Mouse (Mus musculus) lung, embryonic 16.5 days (tissue): ENCODE results near the gene Metap1d. TPM values are rescaled to one million over a fixed set of nuclear protein-coding genes. Genes with fewer than 3 reads are reported as not detected.

ENCODE experiments used
- ATAC-seq: fragments of 200-750 bp; cut with Nextera tagmentation; 2 replicates; pipeline ENCODE4 v1.8.0; 2017; ENCODE audit warnings: low read depth, mild to moderate bottlenecking, moderate library complexity
- H3K27ac ChIP-seq: fragments of 300-500 bp; sonication (generic); 2 replicates; pipeline ENCODE4 v1.5.1; 2014; ENCODE audit warnings: mild to moderate bottlenecking, control low read depth, low read length
- H3K27me3 ChIP-seq: fragments of 300-500 bp; sonication (generic); 2 replicates; pipeline ENCODE4 v1.6.1; 2014; ENCODE audit warnings: low read depth, low read length, mixed read lengths; ENCODE audit not compliant: control insufficient read depth, insufficient read depth
- H3K36me3 ChIP-seq: fragments of 300-500 bp; sonication (generic); 2 replicates; pipeline ENCODE4 v1.6.1; 2014; ENCODE audit warnings: low read length; ENCODE audit not compliant: control insufficient read depth, insufficient read depth
- H3K4me1 ChIP-seq: fragments of 300-500 bp; sonication (generic); replicated peaks from 2 replicates; pipeline ENCODE4 v1.6.1; 2014; ENCODE audit warnings: low read length, mixed read lengths; ENCODE audit not compliant: control insufficient read depth, insufficient read depth
- H3K4me2 ChIP-seq: fragments of 300-500 bp; sonication (generic); 2 replicates; pipeline ENCODE4 v1.6.1; 2014; ENCODE audit warnings: low read depth, low read length, control low read depth
- H3K4me3 ChIP-seq: fragments of 300-500 bp; sonication (generic); 2 replicates; pipeline ENCODE4 v1.5.1; 2014; ENCODE audit warnings: mild to moderate bottlenecking, low read length, control low read depth
- H3K9ac ChIP-seq: fragments of 300-500 bp; sonication (generic); 2 replicates; pipeline ENCODE4 v1.6.1; 2014; ENCODE audit warnings: low read length, control low read depth
- H3K9me3 ChIP-seq: fragments of 300-500 bp; sonication (generic); 2 replicates; pipeline ENCODE4 v1.6.1; 2016; ENCODE audit warnings: low read length; ENCODE audit not compliant: control insufficient read depth
- WGBS: fragments of 180-500 bp; shearing (Covaris S2); extraction: QIAGEN DNeasy Blood & Tissue Kit; methylation state at CpG from one replicate; pipeline ENCODE4 v1.1.7; 2014; 5-methylcytosine and 5-hydroxymethylcytosine counted together
- polyA plus RNA-seq: library from polyadenylated mRNA; unstranded; fragments of >200 nt; fragmentation: Nextera tagmentation; extraction: Ambion mirVana; gene quantifications from 2 replicates; pipeline ENCODE4 v1.2.1, GENCODE M21; 2015

Gene Metap1d
- polyA plus RNA-seq = 36.2 and 36.9 TPM in 2 replicates

DNA sequence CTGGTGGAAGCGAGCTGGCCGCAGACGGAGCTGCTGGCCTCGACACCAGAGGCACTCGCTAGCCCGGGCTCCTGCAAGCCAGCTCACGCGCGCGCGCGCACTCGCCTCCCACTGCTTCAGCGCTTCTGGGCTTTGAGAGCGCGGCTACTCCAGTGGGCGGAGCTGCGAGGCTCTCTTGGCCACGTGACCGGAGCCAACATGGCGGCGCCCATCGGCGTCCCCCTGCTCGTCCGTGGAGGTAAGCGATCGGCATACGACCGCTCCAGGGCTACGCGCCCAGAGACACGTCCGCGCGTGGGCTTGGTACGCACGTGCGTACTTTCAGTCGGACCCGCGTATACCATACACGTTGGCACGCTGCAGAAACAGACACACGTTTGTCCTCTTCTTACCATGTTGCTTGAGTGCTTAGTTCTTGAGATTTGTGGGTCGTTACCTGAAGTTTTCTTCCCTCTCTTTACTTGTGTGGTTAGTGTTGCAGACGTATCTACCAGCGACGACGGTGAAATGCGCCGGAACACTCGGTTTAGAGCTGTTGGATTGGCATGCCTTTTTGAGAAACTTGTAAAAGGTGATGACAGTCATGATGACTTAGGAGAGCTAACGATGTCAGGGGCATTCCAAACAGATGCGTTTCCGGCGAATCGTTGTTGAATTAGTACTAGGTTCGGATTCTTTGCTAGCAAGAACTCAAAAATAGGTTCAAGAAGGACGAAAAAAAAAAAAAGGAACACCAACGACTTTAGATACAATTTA lies at the start of gene Metap1d:
Metap1d (plus strand) TSS at position 116 of the 756 bp plus-strand sequence.
- under 1% methylated on average over 61 of the region's 61 CpGs for WGBS

DNA sequence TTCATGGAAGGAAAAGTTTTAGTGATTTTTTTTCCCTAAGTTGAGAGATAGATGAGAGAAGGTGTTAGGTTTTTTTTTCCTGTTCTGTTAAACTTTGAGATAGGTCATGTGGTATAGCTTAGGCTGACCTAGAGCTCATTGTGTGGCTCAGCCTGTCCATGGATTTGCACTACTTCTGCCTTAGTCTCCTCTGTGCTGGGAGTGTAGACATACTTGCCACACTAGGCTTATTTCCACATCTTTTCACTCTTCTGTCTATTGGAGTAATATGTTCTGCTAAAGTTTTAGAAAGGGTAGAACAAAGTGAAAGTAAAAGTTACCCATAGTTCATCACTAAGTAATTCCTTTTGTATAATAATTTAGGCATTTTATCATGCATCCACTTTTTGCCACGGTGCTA lies 47.5 kb upstream of the Metap1d start:
- ATAC-seq = no peak

More for the DNA sequence above, at the start of gene Metap1d:
- peak; percentile 98 for ATAC-seq
- Histone ChIP-seq H3K9ac (peak within 1 kb of the TSS; percentile 71), H3K27ac (no peak within 1 kb of the TSS), H3K27me3 (no peaks in the 10 kb centered on the region; the same call in 1 of the 2 replicates), H3K4me3 (peak within 1 kb of the TSS; percentile 63), H3K4me2 (peak within 1 kb of the TSS; percentile 84), H3K36me3 (no peaks in the 10 kb centered on the region), H3K4me1 (peaks cover 2% of the 10 kb centered on the region; the same call in 1 of the 2 replicates), H3K9me3 (no peaks in the 10 kb centered on the region)

DNA sequence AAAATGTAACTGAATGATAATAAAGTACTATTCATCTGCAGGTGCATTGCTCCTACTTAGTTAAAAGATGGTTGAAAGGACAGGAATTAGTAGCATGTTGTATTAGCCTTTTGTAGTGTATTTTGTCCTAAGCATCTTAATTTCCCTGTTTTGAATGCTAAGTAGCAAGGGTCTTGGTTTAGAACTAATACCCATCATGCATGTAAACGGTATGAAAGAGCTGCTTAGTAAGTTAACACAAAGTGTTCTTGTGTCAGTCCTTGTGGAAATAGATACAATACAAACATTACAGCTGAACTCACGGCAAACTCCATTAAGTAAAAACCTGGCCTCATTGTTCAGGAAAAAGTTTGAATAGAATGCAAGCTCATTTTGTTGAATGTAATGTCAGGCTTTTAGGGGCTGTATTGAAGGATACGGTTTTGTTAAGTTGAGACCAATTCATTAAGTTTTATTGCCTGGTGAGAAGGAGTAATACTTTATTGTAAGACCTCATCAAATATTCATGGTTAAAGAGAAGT lies 34.3 kb upstream of the Metap1d start:
- Histone ChIP-seq H3K9ac (no peak overlapping the region), H3K4me1 (no peaks in the 10 kb centered on the region), H3K9me3 (no peaks in the 10 kb centered on the region), H3K27me3 (no peaks in the 10 kb centered on the region), H3K4me3 (no peak overlapping the region), H3K4me2 (no peak overlapping the region), H3K36me3 (peaks cover 8% of the 10 kb centered on the region), H3K27ac (no peak overlapping the region)
- no peak for ATAC-seq
- 76% methylated on average over 3 of the region's 3 CpGs for WGBS

More for the DNA sequence above, 47.5 kb upstream of the Metap1d start:
- 83% methylated on average over 1 of the region's 1 CpGs for WGBS
- Histone ChIP-seq H3K36me3 (peaks cover 9% of the 10 kb centered on the region), H3K27me3 (no peaks in the 10 kb centered on the region), H3K9me3 (no peaks in the 10 kb centered on the region), H3K4me2 (no peak overlapping the region), H3K4me3 (no peak overlapping the region), H3K9ac (no peak overlapping the region), H3K4me1 (no peaks in the 10 kb centered on the region), H3K27ac (no peak overlapping the region)

DNA sequence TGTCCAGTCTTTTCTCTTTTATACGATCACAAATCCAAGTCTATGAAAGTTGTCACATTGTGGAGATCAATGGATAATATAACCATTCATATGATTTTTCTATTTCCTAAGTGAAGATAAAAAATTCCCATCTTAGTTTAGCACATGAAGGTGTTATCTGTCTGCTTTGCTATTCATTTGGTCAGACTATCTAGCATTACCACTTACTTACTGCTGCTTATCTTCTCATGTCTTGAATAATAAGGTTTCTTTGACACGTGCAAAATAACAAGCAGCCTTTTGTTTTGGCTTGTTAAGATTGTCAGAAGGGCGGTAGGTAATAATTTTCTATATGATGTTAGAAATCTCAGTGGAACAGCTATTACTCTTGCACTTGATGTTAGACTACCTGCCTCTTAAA lies 33.7 kb upstream of the Metap1d start:
- no peak overlapping the region for H3K4me2 ChIP-seq
- H3K36me3 ChIP-seq = peaks cover 11% of the 10 kb centered on the region
- H3K27me3 ChIP-seq = no peaks in the 10 kb centered on the region
- WGBS = 88% methylated on average over 3 of the region's 3 CpGs
- H3K9me3 ChIP-seq = no peaks in the 10 kb centered on the region
- H3K4me3 ChIP-seq = no peak overlapping the region
- no peak overlapping the region for H3K9ac ChIP-seq
- no peak for ATAC-seq
- no peaks in the 10 kb centered on the region for H3K4me1 ChIP-seq
- no peak overlapping the region for H3K27ac ChIP-seq

DNA sequence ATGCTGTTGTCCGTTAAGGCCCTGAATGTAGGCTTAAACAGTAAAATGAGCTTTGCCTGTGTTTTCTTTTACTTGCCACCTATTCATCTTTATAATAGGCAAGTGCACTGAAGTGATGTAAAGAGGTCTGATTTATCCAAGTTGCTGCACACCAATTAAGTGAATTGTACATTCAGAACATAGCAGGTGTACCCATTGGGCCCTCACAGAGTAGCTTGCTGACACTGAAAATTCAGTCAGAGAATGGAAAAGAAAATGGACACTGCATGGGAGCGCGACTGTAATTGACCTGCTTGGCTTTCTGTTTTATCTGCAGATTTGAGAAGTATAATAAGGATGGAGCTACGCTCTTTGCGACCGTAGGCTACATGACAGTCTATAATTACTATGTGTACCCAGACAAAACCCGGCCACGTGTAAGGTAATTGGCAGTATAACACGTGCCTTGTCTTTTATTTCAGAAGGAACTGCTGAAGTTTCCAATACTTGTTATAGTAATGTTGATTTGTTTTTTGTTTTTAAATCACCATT lies 32.1 kb upstream of the Metap1d start:
- H3K27ac ChIP-seq = no peak overlapping the region
- H3K9me3 ChIP-seq = no peaks in the 10 kb centered on the region
- H3K4me3 ChIP-seq = no peak overlapping the region
- no peaks in the 10 kb centered on the region for H3K4me1 ChIP-seq
- H3K9ac ChIP-seq = no peak overlapping the region
- peaks cover 14% of the 10 kb centered on the region for H3K36me3 ChIP-seq
- WGBS = 94% methylated on average over 9 of the region's 9 CpGs
- no peak overlapping the region for H3K4me2 ChIP-seq
- no peaks in the 10 kb centered on the region for H3K27me3 ChIP-seq
- no peak for ATAC-seq

DNA sequence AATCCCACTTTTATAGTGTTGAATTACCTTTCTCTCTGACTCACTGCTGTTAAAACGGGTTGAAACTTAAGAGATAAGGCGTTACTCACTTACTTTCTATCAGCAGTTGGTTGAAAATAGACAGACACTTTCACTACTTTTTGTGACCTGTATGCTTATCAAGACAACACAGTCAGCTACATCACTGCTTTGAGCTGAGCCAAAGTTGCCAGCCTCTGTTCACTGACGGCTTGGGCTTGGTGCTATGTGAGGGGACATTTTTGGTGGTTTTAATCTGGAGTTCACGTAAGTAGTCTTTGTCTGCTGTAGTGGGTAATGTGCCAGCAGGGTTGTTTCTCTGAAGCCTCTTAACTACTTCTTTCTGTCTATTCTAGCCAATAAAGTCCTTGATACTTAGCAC lies 28.5 kb upstream of the Metap1d start:
- H3K4me3 ChIP-seq = no peak overlapping the region
- ATAC-seq = no peak
- H3K4me1 ChIP-seq = no peaks in the 10 kb centered on the region
- H3K27ac ChIP-seq = no peak overlapping the region
- H3K9ac ChIP-seq = no peak overlapping the region
- H3K27me3 ChIP-seq = no peaks in the 10 kb centered on the region
- H3K9me3 ChIP-seq = no peaks in the 10 kb centered on the region
- H3K36me3 ChIP-seq = peaks cover 20% of the 10 kb centered on the region
- WGBS = 80% methylated on average over 4 of the region's 4 CpGs
- H3K4me2 ChIP-seq = no peak overlapping the region

DNA sequence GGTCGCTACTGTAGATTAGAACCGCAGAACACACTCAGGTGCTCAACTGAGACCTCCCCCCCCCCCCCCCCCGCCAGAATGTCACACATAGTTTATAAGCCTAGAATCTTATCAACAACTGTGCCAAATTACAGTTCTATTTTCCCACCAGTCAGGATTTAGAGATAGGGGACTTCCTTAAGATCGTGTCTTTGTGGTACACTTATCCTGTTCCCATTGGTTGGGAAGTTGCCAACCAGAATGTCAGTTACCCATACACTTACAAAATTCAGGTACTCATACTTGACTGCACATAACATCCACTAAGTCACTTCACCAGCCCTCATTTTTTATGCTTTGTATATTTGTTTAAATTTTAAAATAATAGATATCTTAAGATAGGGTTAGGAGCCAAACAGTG lies 17.6 kb upstream of the Metap1d start:
- no peaks in the 10 kb centered on the region for H3K9me3 ChIP-seq
- no peak overlapping the region for H3K27ac ChIP-seq
- ATAC-seq = no peak
- no peaks in the 10 kb centered on the region for H3K27me3 ChIP-seq
- no peak overlapping the region for H3K4me3 ChIP-seq
- no peak overlapping the region for H3K4me2 ChIP-seq
- H3K9ac ChIP-seq = no peak overlapping the region
- peaks cover 29% of the 10 kb centered on the region for H3K36me3 ChIP-seq
- H3K4me1 ChIP-seq = no peaks in the 10 kb centered on the region
- 90% methylated on average over 3 of the region's 4 CpGs for WGBS

DNA sequence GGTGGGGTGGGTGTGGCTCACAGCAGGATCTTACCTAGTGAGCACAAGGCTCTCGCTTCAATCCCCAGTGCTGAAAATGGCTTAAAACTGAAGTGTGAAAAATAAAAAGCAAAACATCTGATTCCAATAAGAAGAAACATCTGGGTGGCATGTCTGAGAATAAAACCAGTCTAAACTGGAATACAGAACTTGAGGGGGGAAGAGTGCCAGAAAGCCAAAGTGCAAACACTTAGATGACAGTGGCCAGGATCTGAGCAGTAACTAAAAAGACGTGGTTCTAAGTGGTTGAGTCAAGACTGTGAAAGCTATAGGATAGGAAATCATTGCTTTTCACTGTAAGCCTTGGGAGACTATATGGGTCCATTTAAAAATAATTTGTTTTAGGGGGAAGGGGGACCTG lies 9.7 kb upstream of the Metap1d start:
- Histone ChIP-seq H3K27ac (no peak overlapping the region), H3K27me3 (no peaks in the 10 kb centered on the region), H3K9ac (no peak overlapping the region), H3K4me1 (no peaks in the 10 kb centered on the region), H3K4me3 (no peak overlapping the region), H3K4me2 (no peak overlapping the region), H3K9me3 (no peaks in the 10 kb centered on the region), H3K36me3 (peaks cover 10% of the 10 kb centered on the region)
- ATAC-seq = no peak
- 24% methylated on average over 2 of the region's 2 CpGs for WGBS

DNA sequence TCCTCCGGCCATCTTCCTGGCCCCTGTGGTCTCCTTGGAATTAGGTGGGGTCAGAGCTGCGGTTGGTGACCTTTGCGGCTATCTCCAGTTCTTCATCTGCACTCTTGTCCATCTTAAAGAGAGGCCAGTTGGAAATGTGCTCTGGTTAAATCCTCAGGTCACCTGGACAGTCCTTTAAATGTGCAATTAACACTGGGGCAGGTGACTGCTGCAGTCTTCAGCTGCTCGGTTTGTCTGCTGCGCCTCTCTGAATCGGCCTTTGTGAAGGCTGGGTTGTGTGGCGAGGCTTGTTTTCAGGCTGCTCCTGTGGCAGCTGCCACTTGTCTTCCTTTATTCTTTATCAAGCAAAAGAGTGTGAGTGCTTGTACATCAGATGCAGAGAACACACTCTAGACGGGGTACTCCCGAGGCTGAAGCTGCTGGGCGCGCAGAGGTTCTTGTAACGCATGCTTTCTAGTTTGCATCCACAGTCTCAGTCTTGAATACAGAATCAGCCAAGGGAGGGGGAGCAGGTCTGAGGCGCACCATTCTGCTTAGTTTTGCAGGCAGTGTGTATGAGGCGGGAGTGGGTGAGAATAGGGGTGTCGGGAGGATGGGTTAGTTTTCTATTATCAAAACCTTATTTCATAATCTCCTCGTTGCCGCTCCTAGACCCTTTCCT lies 7.4 kb upstream of the Metap1d start:
- Histone ChIP-seq H3K4me2 (no peak overlapping the region), H3K36me3 (peaks cover 3% of the 10 kb centered on the region), H3K9me3 (no peaks in the 10 kb centered on the region), H3K27ac (no peak overlapping the region), H3K4me3 (no peak overlapping the region), H3K27me3 (no peaks in the 10 kb centered on the region), H3K4me1 (no peaks in the 10 kb centered on the region), H3K9ac (no peak overlapping the region)
- ATAC-seq = no peak
- 51% methylated on average over 17 of the region's 17 CpGs for WGBS
